Mouse (Mus musculus) B cell, adult 67 days (primary cell): ENCODE measurements around the gene Plcb3. TPM values are rescaled to one million over a fixed set of nuclear protein-coding genes. Genes with fewer than 3 reads are reported as not detected.

ENCODE experiments used
- total RNA-seq, 2 experiments: library from RNA; stranded (reverse); gene quantifications; 4 replicates each; pipeline ENCODE4 v1.2.4; 2023

The Plcb3 gene
- total RNA-seq, 2 experiments from 2014 or later: 19.8 to 22.5 TPM

Other genes starting within 250 kb of the Plcb3 start
- gene Rps6ka4, start 135.8 kb downstream of the Plcb3 start, total RNA-seq: 10 to 100 TPM; 31.2 to 32.4 TPM
- 10 to 100 TPM; 26.6 TPM for gene Ccdc88b, start 118.3 kb downstream of the Plcb3 start, total RNA-seq
- gene Trmt112, start 66.8 kb downstream of the Plcb3 start, total RNA-seq: 100 to 1,000 TPM; 148 to 164 TPM
- 10 to 100 TPM; 84.2 to 90.7 TPM for gene Prdx5, start 66.4 kb downstream of the Plcb3 start, total RNA-seq
- 10 to 100 TPM; 61.0 to 65.8 TPM for gene Esrra, start 54.7 kb downstream of the Plcb3 start, total RNA-seq
- gene Catsperz, start 51.1 kb downstream of the Plcb3 start, total RNA-seq: not detected
- not detected for gene Kcnk4, start 42.0 kb downstream of the Plcb3 start, total RNA-seq
- gene Bad, start 34.6 kb downstream of the Plcb3 start, total RNA-seq: 10 to 100 TPM; 14.5 to 19.4 TPM
- 10 to 100 TPM; 16.7 to 18.1 TPM for gene Gpr137, start 34.0 kb downstream of the Plcb3 start, total RNA-seq
- 100 to 1,000 TPM in 1 of 2 experiments, 10 to 100 TPM in 1; 98.1 to 108 TPM for gene Ppp1r14b, start 1.5 kb downstream of the Plcb3 start, total RNA-seq
- gene Fkbp2, start 4.0 kb upstream of the Plcb3 start, total RNA-seq: 10 to 100 TPM; 27.2 to 32.8 TPM
- 10 to 100 TPM; 14.8 to 22.4 TPM for gene Vegfb, start 11.2 kb upstream of the Plcb3 start, total RNA-seq
- gene Dnajc4, start 16.1 kb upstream of the Plcb3 start, total RNA-seq: 10 to 100 TPM; 25.7 to 30.4 TPM
- 1 to 10 TPM; 4.1 to 8.3 TPM for gene Nudt22, start 19.6 kb upstream of the Plcb3 start, total RNA-seq
- 1 to 10 TPM; 5.0 to 6.1 TPM for gene Trpt1, start 19.7 kb upstream of the Plcb3 start, total RNA-seq
- 100 to 1,000 TPM; 174 to 183 TPM for gene Fermt3, start 43.0 kb upstream of the Plcb3 start, total RNA-seq
- 100 to 1,000 TPM in 1 of 2 experiments, 10 to 100 TPM in 1; 85.8 to 161 TPM for gene Stip1, start 63.5 kb upstream of the Plcb3 start, total RNA-seq
- 1 to 10 TPM; 6.9 to 7.1 TPM for gene Macrod1, start 80.3 kb upstream of the Plcb3 start, total RNA-seq
- under 1 TPM in 1 of 2 experiments, not detected in 1; 0.09 TPM for gene Flrt1, start 129.3 kb upstream of the Plcb3 start, total RNA-seq
- 100 to 1,000 TPM; 129 to 137 TPM for gene Otub1, start 229.8 kb upstream of the Plcb3 start, total RNA-seq
- 100 to 1,000 TPM; 301 to 322 TPM for gene Cox8a, start 241.1 kb upstream of the Plcb3 start, total RNA-seq